Mouse (Mus musculus) cerebellum, postnatal 4 days (tissue): Measurements from ENCODE around the gene Ston2.
"Not testable (repeated sequence)": the region's sequence is repeated elsewhere in the genome, so short reads cannot be mapped to it uniquely, and the experiment has no call there.

ENCODE experiments used
- DNase-seq, 2 experiments: peaks; one replicate each; pipeline ENCODE4 v3.0.0; 2022; ENCODE audit warnings: low spot score in 2 of 2, mixed read lengths in 1 of 2

Gene Ston2

DNA sequence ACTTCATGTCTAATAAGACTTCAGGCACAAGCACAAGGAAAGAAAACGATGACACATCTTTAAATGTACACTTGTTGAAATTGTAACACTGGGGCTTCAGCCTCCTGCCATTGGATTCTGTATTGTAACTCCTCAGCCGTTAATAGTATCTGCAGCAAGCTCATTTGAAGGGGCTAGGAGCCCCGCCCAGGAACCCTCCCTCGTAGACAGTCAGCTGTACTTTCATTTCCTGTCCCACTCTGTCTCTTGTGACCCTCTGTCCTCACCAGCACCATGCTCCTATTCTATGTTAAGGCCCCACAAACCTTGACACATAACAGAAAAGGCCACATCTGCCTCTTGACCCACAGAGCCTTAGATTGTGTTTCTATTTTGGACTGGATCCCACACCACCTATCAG lies 3.6 kb upstream of the Ston2 start:
- DNase-seq: no peak

DNA sequence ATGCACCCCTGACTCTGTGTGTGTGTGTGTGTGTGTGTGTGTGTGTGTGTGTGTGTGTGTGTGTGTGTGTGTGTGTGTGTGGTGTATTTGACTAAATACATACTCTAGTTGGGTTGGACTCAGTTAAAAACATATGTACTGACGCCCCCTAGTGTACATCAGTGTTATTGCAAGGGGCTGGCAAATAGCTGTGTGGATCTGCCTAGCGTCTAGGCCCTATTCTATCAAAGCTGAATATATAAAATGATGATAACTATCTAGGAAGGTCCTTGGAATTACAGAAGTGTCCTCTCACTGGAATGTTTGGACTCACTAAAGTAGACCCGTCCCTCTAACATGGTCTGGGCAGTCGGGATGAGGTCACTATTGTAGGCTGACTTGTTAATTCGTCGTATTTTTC lies 1.6 kb upstream of the Ston2 start:
- peak in 1 of 2 experiments; percentile 59 for DNase-seq

DNA sequence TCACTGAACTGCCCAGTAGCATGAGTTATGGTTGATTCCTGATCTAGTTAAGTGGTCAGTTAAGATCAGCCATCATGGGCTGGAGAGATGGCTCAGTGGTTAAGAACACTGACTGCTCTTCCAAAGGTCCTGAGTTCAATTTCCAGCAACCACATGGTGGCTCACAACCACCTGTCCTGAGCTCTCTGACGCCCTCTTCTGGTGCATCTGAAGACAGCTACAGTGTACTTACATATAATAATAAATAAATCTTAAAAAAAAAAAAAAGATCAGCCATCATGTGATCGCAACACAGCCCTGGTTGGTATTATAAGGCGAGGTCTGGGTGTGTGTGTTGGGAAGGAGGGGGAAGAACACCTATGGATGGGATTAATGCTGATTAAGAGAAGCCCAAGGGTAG lies 259 bp upstream of the Ston2 start:
- DNase-seq: not testable (repeated sequence)

DNA sequence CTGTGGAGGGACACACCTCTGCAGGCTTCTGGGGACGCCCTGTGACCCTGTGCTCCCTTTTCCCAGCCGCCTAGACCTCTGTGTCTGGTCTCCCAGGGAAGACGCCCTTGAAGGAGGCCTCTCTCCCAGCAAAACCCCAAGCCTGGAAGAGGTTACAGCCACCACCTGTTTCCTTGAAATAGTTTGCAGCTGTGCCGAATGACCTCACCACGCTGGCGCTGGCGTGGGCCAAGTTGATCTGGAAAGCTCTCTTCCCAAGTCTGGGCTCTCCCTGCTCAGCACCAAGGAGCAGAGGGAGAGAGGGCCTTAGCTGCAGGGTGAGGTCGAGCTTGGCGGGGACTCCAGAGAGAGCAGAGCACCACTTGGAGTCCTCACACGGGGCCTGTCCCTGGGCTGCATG lies 1.8 kb downstream of the Ston2 start:
- no peak for DNase-seq

DNA sequence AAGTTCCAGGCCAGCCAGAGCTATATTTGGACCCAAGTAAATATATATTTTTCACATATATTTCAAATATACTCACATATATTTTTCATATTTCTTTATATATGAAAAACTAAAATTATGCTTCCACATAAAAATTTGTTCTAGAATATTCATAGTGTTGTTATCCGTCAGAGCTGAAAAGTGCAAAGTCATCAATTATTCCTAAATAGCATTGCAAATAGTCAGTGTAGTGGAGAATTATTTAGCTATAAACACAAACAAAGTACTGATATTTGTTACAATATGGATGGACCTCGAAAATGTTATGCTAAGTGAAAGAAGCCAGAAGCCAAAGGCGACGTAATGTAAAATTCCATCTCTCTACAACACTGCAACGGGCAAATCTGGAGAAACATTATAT lies 6.8 kb downstream of the Ston2 start:
- DNase-seq: no peak

DNA sequence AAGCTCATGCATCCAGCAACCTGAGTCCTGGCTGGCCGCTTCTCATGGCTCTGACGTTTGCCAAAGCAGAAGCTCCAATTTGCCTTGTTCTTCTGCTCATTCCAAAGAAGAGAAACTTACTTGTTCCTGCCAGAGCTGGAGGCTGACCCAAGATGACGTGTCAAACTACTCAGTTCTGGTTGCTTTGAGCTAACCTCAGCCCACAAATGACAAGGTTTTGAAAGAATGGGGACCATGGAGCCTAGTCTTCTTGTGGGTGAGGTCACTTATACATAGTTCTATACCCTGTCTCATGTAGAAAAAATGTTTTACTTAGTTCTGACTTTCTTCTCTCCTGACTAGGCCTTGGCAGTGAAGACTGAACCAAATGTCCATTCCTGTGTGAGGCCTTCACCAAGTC lies 7.7 kb downstream of the Ston2 start:
- DNase-seq: no peak

DNA sequence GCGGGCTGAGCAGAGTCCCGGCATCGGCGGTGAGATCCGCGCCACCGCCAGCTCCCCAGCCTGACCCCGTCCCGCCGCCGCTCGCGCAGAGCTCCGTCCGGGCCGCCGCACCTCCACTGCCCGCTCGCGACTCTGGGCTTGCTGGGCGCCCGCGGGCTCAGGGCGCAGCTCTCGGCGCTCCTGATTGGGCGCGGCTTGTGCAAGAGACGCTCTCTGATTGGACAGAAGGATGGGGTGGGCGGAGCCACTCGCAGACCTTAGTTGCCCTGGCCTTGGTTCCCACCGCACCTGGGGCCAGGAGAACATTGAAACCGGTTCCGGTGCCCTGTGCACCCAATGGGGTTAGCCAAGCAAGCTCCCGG lies 9.2 kb downstream of the Ston2 start:
- DNase-seq: peak; percentile 53 to 77

DNA sequence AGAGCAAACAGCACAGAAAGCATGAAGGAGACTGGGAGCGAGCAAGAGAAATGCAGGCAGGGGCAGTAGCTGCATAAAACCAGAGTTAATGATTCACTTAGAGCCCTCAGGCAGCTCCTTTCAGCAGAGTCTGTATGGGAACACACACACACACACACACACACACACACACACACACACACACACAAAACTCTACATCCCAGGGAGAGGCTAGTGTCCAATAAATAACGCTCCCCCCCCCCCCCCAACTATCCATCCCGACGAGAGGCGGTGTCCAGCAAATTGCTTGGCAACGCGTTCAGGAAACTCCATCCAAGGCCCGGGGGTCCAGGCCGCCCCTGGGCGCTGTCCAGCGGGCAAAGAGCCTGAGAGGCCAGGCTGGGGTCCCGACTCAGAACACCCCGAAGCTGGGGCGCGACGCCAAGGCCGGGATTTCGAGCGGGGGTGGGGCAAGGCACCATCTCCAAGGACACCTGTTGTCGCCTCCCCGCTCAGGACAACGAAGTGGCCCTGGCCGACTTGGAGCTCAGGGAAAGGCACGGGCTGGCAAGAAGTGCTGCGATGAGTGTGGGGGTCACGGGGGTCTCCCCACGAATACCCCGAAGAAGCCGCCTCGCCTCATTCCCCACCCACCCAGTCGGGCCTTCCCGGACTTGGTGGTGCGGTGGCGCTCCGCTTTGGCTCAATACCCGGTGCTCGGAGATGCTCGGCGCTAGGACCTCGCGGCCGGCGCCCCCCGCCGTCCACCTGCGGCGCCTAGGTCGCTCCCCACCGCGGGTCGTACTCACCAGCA lies 9.8 kb downstream of the Ston2 start:
- peak; percentile 42 to 74 for DNase-seq

DNA sequence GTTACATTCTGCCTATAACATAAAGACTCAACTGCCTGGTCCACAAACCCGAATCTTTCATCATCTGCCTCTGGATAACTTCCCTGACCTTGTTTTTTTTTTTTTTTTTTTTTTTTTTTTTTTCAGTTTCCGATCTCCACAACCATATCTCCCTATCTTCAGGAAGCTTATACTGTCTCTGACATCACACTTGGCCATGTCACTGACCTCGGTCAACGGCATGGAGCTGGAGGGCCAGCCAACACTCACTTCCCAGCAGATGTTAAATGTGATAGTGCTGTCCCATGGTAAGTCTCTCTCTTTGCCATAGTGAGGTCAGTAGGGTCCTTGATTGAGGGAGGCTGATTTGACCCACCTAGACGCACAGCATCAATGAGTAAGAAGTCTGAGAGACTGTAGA lies 11.8 kb downstream of the Ston2 start:
- no peak for DNase-seq

DNA sequence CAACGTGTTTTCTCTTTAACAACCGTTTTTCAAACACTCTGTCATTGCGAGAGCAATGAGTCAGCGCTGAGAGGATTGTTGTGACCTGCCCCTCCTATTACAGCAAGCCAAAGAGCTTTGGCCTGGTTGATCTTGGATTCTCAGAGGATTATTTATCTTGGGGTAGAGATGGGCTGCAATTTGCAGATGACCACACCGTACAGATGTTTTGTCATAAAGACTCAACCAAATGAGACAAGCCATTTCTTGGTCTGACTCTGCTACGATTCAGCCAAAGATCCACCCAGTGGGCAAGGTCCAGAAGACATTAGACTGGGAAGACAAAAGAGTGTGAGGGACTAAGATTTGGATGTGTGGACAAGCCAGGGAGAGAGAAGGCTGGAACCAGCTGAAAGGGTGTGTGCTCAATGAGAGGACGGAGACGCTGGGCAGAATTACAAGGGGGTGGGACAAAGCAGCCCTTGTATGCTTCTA lies 13.3 kb downstream of the Ston2 start:
- DNase-seq: no peak

DNA sequence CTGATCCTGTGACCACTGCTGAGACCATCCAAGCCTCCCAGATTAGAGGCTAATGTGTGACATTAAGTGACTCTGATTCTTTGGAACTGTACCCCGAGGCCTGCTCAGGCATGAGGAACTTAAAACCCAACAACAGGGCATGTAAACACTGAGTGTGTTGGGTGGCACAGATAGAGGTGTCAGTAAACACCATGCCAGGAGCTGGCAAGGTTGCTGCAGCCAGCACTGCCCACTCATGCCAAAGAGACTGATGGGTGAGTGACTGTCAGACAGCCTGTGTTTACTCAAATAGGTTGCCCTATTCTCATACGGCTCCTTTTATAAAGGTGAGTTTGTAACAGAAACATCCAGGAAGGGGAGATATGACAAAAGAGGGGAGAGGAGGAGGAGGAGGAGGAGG lies 19.3 kb downstream of the Ston2 start:
- no peak for DNase-seq

DNA sequence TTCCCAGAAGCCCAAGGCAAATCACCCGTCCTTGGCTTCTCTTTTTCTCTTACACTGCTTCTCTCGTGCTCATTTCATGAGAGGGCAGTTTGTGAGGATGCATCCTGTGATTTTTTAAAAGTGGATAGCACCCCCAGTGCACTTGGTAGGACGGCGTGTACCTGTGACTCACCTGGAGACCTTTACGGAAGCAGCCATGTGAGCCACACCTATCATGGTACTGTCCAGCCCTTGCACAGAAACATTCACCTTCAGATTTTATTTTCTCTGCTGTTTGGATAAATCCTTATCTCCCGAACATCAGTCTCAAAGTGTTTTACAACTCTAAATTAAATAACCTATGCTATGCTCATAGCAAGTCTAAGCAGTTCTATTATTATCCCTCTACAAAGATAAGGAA lies 20.0 kb downstream of the Ston2 start:
- DNase-seq: no peak

DNA sequence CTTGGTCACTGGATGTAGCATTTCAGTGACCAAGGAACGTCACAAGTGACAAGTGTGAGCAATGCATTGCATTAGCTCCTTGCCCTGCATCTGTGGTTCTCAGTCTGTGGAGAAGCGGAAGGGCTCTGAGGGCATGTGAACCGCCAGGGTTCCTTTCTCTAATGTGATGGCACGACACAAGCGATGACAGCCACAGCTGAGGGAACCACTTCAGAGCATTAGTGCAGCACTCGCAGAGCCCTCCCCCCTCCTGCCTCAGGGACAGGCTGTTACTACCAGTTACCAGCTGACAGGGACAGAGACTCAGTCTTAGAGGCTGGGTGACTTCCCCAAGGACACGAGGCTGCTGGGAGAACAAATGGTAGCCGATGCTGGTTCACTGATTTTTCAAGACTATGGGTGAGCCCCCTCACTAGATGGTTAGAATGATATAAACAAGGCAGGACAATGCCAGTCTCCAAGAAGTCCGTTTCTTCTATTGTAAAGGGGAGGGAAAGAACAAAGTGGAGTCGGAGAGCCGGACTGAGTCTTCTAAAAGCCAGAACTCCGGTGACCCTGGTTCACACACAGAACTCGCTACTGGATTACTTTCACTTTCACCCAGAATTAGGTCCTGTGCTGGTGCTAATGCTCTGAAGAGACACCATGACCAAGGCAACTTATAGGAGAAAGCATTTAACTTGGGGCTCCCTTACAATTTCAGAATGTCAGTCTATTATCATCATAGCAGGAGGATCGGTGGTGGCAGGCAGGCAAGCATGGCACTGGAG lies 21.7 kb downstream of the Ston2 start:
- DNase-seq: no peak

DNA sequence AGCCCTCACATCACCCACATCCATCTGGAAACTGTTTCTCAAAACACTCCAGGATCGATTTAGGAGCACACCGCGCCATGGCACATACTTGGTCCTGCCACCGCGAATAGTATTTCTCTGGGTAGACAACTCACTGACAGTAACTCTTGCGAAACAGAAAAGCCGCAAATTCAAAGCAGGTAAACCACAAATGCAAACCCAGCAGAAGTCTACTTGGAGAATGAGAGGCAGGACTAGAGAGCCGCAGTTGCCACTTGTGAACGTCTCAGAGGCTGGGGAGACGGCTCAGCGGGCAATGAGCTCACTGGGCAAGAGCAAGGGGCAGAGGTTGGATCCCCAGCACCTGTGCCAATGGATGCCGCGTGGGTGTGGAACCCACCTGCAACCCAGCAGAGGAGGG lies 22.7 kb downstream of the Ston2 start:
- DNase-seq: no peak

DNA sequence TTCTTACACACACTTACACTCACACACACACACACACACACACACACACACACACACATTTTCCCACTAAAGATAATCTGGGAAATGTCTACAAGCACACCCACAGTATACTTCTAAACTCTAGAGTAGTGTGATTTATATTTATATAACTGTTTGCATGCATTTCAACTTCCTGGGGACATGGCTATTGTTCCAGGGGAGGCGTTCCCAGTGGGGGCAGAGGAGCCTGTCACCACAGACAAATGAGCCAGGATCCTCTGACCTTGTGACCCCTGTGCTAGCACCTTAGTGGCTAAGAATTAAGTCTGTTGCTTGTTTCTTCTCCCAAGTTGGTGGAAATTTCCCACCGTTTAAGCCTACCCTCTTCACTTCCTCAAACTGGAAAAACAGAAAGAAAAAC lies 23.1 kb downstream of the Ston2 start:
- DNase-seq: no peak

DNA sequence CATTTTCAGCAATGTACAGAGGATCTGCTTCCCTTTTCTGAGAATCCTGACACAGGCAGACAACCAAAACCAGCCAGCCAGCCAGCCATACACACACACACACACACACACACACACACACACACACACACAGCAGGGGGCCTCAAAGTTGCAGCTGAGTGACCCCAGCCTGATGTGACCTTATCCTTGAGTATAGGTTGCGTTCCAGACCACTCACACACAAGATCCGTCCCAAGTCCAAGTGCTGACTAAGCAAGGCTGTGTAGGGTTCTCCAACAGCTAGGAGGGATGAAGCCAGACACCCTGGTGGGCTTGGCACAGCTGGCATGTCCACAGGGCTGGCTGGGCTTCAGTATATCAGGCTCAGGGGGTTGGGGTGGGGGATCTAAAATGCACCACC lies 23.7 kb downstream of the Ston2 start:
- no peak for DNase-seq

DNA sequence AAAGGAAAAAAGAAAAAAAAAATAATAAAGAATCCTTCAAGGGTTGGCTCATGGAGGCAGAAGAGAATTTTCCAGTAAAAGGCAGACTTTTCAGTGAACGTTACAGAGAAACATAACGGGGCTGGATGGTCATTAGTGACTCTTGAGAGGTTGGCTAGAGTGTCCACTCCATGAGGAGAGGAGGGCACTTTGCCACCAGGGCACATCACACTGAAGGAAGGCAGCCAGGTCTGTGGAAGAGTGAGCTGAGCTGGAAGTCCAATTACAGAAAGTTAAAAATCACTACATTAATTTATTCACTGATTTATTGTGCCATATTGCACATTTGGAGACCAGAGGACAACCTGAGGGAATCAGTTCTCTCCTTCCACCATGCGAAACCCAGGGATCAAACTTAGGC lies 28.4 kb downstream of the Ston2 start:
- DNase-seq: no peak

DNA sequence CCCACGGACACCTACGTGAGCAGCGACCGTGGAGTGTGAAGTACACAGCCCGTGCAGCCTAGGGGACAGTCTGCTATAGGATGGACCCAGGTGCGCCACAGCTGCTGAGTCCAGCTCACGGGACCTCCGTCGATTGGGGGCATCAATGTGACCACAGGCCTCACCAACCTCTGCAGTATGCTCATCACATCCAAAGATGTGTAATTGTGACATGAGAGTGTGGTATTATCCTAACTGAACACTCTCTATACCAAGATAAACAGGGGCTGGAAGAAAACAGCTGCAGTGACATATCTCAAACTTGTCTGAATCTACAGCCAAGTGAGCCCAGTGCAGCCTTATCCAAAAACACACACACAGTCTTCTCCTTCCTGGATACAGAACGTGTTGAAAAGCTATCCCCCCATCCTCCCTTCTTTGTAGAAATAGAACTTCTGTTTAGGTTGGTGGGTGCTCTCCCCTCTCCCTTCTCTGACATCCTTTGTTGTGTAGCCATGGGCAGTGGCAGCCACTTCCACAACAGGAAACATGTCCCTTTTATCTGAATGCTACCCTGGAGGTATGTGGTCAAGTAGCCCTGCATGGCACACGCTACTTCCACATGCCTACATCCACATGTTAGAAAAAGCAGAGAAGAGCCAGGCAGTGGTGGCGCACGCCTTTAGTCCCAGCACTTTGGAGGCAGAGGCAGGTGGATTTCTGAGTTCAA lies 30.2 kb downstream of the Ston2 start:
- DNase-seq: no peak

DNA sequence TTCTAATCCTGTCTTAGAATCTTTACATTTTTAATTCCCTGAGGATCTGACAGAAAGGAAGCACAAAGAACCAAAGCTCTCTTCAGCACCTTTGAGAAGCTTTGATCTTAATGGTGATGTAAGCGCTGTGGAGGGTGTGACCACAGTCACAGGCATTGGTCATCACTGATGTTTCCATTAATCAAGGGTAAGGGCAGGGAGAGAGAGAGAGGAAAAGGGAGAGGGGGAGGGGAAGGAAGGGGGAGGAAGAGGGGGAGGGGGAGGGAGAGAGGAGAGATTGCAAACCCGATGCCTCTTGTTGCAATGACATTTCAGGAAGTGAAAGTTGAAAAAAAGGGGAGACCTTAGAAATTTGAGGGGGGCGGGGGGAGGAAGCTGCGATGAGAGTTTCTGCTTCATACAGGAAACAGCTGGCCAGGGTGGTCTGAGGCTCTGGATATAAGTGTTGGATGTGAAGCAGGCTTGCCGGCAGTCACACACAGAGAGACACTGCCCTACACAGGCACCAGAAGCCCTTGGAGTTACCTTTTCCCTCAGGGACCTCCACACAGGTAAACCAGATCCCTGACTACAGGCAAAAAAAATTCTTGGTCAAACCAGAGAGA lies 31.5 kb downstream of the Ston2 start:
- no peak for DNase-seq

DNA sequence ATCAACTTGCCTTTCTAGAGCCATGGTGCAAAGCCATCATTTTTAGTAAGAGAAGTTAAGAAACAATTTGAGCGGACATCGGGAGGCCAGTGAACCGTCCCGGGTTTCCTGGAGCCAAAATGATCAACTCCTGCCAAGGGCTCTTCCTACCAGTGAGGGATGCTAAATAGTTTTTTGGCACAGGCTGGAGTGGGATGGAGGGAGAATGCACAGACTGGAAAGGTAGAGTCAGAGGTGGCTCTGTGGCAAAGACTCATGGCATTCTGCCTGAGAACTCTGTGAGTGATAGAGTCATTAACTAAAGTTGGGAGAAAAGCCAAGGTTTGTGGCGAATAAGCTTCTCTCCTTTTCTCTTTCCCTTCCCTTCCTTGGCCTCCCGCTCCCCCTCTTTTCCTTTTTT lies 33.6 kb downstream of the Ston2 start:
- no peak for DNase-seq

DNA sequence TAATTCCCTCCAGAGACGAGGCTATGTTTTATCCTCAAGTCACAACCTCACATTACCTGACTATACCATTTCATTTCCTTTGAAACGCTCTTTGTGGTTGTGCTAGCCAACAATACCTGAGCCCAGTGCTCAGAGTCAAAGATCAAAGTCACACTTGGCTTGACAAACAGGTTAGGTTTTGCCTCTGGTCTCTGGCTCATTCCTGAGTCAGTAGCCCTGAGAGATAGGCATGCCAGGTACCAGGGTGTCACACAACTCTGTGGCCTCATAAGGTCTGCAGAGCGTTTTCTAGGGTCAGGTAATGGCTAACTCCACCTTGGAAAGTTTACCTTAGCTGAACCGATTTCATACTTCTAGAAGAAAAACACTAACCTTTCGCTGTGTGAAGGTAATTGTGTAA lies 35.5 kb downstream of the Ston2 start:
- DNase-seq: no peak

DNA sequence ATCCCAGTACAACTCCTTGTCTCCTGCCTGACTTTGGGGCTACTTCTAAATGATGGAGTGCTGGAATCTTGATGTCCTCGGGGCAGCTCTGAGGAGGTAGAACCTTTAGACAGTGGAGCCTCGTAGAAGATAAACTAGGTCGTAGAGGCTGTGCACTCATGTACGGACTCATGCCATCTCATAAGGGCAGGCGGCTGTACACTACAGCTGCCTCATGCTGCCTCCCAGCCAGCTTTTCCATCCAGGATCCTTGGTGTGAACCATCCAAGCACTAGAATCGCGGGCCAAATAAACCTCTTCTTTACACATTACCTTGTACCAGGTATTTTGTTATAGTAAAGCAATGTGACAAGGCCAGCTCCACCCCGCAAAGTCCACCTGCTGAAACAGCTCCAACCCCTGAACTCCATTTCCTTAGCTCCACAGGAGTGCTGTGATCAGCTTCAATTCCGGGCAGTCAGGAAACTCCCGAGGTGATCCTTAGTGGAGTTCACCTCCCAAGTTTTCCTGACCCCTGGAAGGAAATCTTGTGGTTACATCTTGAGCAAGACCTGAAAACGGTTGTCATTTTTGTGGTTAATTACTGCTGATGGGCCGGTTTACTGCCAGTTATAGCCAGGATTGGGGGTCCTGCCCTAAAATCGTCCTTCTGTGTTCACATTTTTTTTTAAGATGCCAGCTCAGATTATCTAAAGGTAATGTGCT lies 36.1 kb downstream of the Ston2 start:
- no peak for DNase-seq
